Mouse (Mus musculus): ENCODE measurements around the gene Nup85.

Gene Nup85

DNA sequence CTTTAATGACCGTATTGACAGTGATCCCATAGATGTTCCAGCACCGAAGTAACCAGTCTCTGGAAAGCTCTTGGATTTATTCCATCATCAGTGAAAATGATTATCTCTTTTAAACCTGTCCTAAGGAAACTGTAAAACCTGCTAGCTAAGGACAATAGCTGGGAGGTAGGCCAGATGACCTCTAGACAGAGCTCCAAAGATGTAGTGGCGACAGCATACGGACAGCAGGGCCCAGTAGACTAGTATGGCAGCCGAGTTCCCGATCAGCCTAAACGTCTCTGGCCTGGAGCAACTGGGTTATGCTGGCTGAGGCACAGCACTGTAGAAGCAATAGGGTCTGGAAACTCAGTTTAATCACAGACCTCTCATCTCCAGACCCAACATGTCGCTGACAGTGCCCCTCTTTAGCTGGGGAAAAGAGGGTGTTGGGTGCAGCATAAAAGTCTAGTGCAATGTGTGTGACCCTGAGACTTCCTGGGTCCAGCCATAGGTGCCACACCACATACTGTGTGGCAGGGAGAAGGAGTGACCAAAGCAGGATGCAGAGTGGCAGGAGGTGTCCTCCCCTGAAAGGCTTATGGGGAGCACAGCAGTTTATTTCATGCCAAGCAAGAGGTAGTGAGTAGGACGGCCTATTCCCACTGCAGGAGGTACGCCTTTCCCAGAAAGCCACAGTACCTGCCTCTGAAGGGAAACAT, 20.3 kb downstream of the Nup85 start:
- DNase-seq, result no peak

DNA sequence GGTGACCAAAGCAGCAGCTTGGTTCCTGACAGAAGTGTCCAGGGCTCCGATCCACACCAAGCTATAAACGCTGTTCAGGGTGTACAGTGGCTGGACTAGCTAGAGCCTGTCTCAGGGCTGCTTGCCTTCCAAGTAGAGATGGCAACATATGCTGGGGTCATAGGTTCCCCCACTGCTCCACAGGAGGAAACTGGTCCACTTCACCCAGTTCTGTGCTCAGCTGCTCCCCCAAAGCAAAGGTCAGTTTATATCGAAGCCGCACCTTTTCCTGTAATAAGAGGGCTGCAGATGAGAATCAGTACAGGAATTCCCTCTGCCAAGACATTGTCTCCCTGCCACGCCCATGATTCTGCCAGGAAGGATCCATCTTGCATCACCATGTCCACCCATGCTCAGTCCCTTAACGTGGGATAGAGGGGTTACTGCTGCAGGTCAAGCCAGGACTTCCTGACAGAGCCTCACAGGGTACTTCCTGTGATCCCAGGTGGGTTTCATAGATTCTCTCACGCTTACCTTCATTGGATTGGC, 21.4 kb downstream of the Nup85 start:
- DNase-seq, result no peak

DNA sequence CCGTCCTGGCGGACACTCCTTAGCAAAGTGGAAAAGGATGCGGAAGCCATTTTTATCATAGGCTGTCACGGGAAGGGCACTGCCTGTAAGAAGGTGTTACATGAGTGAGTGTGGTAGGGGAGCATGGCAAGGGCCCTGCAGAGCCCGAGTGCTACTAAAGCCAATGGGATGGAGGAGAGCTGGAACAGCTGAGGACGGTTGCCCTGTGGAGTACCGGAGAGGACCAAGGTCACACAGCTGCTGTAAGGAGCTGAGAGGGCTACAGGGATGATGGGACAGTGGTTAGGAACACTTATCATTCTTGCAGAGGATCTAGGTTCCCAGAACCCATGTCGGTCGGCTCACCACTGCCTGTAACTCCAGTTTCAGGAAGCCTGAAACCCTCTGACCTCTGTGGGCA, 22.2 kb downstream of the Nup85 start:
- no peak for DNase-seq

DNA sequence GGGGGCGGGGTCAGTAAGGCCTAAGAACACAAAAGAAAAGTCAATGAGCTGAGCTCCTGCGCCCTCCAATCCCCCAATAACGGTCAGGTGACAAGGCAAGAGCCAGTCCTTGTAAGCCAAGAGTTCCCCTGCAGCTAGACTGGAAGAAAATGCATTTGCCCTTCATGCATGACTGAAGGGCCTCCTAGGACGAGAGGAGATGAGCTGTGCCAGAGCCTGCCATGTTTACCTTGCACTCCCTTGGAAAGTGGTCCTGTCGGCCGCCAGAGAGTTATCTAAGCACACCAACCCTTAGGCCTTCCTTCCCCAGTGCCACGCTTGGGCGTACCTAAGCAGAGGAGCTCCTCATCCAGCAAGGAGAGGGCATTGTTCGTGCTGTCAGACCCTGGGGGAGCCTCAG, 23.8 kb downstream of the Nup85 start:
- no peak for DNase-seq

DNA sequence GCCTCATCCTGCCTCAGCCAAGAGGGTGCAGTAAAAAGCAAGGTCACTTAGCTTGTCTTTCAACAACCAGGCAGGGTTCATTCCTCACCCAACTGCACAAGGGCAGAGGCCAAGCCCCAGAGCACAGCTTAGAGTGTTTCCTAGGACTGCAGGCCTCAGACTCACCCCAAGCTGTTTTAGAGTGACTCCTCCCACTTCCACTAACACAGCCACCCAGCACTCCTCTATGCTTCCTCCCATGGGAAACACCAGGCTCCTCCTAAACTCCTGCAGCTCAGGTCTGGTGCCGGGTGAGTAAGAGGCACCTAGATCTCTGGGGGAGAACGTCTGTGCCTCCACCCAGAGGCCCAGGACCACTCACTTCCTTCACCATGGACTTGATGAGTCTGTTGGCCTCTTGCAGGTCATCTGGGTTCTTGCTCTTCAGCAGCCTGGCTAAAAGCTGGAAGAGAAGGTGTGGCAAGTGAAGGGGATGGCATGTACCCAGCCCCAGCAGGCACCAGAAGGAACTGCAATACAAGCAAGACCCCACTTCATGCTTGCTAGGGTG, 26.4 kb downstream of the Nup85 start:
- no peak for DNase-seq

DNA sequence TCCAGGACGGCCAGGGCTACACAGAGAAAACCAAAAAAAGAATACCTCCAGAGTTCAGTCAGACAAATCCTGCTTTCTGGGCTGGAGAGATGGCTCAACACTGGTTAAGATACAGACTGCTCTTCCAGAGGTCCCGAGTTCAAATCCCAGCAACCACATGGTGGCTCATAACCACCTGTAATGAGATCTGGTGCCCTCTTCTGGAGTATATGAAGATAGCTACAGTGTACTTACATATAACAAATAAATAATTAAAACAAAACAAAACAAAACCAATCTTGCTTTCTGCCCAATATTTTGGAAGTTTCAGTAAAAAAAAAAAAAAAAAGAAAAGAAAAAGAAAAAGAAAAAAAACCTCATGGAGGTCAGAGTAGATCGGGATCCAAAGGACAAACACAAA, 31.0 kb downstream of the Nup85 start:
- no peak for DNase-seq

DNA sequence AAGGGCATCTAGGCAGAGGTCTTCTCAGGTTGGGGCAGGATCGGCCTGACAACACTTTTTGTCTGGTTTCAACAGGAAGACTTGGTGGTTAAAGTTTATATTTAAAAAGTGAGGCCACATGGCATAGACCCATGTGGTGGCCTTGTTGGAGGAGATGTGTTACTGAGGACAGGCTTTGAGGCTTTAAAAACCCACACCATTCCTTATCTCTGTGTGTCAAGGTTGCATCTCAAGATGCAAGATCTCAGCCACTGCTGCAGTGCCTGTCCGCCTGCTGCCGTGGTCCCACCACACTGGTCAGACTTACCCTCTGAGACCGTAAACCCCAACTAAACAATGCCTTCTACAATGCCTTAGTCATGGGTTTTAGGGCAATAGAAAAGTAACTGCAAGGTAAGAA, 34.1 kb downstream of the Nup85 start:
- no peak for DNase-seq

DNA sequence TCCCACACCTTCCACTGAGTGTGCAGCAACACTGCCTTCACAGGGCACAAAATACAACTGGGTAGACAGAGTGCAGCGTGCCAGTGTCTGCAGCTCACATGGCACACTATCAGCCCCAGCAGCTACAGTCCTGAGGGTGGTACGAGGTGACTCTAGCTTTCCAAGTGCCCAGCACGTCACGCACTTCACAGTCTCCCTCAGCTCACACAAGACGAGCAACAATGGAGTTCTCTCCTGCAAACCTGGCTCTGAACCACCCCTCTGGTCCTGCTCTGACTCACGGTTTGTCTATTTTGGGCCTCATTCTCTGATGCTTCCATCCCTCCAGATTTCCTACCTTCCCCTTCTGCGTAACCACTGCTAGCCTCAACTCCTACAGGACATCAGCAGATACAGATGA, 35.5 kb downstream of the Nup85 start:
- DNase-seq, result no peak

DNA sequence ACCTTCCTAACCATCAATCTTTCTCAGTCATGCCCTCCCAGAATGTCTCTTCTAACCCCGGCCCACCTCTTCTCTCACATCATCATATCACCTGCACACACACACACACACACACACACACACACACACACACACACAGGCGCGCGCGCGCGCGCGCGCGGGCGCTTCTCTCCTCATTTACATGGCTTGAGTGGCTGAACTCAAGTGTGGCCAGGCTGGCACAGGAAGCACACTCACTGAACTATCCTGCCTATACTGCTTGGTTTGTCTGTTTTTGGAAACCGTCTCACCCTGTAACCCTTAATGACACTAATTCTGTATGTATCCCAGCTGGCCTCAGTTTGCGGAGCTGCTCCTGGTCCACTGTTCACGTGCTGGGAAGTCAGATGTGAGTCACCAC, 36.5 kb downstream of the Nup85 start:
- no peak for DNase-seq

DNA sequence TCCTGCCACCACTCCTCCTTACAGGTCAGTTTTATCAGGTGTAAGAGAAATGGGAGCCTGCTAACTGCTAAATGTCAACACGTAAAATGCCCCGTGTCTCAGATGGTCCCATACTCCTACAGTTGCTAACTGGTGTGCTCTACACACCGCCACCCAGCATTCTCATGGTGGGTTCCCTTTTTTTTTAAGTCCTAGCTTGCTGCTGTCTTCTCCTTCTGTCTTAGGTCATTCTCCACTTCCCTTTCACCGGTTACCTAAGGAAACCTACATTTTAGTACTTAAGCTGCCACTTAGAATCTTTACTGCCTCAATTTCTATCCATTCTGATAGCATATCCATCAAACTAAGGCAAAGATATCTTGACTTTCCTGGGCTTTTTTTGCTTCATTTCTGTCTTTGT, 36.9 kb downstream of the Nup85 start:
- DNase-seq, result no peak

DNA sequence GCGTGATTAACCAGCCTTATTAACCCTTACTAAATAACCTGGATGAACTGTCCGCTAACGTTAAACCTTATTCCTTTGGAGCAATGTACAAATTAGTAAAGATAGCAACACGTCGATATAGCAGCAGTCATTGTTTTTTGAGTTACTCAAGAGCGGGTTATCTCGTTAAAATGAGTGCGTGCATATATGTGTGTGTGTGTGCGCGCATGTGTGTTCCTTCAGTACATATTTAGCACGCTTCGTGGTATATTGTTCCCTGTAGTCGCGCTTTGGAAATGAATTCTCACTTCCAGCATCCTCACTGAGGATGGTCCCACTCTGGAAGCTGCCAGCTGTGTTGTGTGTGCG, 38.9 kb downstream of the Nup85 start:
- no peak for DNase-seq

DNA sequence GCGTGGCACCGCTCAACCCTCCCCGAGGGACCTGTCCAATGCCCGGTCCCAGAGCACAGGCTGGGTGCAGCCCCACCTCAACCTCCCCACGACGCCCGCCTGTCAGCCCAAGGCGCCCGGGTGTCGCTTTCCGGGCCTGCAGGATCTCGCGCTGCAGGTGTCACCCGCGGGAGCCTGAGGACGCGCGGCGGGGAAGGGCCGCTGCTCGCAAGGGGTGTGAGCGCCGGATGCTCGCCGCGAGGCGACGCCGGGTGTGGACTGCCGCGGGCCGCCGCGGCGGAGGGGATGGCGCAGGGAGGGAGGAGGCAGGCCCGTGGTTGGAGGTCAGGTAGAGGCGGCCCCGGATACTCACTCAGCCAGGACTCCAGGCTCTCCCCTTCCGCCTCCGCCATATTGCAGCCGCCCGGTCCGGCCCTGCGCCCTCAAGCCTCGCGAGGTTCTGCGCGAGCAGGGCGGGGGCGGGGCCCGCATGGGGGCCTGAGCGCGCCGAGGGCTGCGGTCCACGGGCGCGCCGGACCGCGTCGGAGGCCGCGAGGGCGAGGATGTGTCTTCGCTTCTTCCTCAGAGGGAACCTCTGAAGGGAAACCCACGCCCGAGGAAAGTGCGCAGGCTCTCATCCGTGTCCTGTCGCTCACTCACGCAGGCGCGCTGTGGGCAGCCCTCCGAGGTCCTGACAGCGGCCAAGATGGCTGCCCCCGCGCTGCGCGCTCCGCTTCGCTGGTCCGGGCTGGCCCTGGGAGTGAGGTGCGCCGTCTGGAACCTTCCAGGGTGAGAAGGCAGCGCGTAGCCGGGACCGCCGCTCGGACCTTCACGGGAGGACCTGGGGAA, 39.5 kb downstream of the Nup85 start, which contains the start of the genes Mrps7 and Gga3:
Gene Mrps7 (plus strand): TSS at position 450 of the 828 bp plus-strand sequence.
Gene Gga3 (minus strand): TSS at position 576 of the 828 bp plus-strand sequence.
- DNase-seq, result peak; percentile 87

DNA sequence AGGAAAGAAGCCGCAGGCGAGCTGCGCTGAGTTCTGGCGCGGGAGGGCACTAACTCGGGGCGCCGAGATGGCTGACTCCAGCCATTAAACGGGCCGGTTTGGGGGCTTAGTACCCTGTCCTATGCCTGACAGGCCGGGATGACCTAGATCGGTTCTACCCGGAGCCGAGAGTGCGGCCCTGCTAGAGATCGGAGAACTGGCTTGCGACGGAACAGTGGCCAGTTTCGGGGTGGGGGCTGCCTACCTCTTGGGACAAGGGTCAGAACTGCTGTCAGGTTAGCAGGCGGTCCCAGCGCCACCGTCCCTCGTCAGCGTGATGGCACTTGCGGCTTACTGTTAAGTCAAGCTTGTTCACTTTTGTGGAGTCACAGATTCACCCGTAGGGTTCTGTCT, 40.1 kb downstream of the Nup85 start:
- DNase-seq, result no peak

DNA sequence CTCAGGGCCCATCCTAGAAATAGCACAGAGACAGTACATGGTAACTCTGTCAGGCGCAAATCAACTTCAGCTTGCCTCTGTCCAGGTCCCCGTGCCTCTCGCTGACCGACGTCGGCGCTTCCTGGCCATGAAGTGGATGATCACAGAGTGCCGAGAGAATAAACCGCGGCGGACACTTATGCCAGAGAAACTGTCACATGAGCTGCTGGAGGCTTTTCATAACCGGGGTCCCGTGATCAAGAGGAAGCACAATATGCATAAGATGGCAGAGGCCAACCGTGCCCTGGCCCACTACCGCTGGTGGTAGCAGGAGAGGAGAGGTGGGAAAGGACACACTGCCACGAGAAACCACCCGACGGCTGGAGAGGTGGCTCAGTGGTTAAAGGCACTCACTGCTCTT, 42.5 kb downstream of the Nup85 start:
- DNase-seq, result peak; percentile 31

DNA sequence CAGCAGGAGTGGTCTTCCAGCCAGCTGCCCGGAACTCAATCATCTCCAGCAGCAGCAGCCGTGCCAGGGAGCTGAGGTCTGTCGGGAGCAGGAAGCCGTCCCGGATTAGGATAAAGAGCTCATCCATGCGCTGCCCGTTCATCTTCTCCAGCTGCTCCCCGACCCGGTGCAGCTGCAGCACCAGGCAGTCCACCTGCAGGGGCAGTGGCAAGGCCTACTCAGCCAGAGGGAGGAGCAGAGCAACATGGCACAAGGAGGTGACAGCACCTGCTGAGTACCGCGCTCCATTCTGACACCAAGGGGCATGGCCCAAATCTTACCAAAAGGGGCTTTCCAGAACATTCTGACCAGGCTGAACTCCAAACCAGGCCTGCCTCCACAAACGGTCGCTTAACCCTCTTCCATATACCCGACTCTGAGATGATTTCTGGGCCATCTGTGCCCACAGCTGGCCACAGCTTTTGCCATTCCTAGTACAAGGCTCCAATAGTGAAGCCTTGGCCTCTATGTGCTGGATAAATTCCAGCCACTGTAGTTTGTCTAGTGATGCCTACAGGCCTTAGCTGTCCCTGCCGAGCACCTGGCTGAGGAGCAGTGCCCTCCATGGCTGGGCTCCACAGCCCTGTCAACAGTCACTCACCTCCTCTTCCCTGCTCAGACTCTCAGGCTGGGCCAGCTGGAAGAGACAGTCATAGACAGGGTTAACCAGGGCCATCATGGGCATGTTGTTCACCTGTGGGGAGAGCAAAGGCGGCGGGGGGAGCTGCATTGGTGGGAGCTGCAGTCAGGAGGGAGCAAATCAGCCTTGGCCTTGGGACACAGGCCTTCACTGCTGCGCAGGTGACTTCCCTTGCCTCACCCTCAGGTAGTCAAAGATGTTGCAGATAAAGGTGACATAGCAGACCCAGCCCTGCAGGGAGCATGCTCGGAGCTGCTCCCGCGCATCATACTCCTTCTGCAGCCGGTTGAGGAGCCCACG, 44.5 kb downstream of the Nup85 start:
- DNase-seq, result peak; percentile 43

DNA sequence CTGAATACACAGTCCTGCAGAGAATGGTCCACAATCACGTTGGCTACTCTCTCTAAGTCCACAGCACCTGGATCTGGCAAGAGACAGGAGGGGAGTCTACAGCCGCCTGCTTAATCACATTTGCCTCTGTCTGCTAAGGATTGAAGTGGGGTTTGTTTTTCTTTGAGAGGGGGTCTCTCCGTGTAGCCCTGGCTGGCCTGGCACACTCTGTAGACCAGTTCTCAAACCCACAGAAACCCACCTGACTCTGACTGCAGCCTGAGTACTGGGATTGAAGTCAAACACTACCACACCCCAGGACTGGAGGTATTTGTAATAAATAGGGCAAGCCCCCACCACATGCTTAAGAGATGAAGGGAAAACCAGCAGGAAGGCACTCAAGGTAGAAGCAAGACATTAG, 45.3 kb downstream of the Nup85 start:
- DNase-seq, result peak; percentile 34

DNA sequence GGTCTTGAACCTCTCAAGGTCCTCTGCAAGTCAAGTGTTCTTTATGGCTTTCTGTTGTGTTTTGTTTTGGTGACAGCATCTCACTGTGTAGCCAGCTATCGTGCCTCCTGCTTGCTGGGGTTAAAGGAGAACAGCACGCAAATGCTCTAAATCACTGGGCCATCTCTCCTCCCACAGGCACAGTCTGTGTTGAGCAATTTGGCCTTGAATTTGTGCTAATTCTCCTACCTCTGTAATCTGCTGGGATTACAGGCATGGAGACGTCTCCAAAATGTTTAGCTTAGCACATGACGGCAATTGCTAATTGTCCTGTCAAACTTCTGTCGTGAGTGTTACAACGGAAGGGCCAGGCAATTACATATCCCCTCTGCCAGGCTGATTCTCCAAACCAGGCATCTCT, 46.9 kb downstream of the Nup85 start:
- DNase-seq, result no peak

DNA sequence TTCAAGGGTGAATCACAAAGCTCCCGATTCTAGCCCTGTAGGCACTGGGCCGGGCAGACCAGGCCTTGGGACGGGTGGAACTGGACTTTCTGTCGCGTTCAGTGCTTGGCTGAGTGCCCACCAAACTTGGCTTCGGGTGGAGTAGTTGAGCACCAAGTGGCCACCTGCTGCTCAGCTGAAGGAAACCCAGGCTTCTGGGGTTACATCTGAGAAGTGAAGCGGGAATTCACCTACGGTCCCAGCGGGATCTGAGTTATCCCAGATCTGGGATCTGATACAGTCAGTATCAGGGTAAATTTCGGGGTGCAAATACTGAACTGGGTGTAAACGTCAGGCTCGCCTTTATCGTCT, 47.8 kb downstream of the Nup85 start:
- peak; percentile 80 for DNase-seq

DNA sequence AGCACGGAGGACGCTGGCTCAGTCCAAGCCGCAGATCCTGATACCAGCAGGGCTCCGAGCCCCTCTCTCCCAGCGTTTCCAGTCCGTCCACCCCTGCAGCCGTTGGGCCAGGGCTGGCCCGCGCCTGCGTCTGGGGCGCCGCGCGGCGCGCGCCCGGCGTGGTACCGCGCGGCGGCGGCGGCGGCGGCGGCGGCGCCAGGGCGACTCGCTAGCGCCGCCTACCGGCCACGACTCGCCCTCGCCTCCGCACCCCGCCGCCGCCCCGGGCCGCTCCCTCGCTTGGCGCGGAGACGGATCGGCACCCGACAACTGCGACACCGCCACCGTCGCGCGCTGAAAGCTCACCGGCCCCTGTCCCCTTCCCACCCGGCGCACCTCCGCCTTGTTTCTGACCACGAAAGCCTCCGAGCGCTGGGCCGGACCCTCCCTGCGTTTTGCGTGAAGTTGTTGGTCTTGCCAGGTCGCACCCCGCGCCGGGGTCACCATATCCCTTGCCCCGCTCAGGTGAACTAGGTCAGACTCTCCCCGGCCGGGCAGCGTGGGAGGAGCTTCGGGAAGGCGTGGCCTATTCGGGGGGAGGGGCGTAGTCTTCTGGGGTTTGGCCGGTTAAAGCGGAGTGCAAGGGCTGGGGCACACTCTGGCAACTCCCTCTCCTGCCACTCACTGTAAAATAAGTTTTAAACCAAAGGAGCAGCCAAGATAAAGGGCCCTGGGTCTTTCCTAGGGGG, 48.3 kb downstream of the Nup85 start, which contains the start of gene Mif4gd:
Gene Mif4gd (minus strand): TSS at position 560 of the 728 bp plus-strand sequence.
- DNase-seq, result peak; percentile 95

DNA sequence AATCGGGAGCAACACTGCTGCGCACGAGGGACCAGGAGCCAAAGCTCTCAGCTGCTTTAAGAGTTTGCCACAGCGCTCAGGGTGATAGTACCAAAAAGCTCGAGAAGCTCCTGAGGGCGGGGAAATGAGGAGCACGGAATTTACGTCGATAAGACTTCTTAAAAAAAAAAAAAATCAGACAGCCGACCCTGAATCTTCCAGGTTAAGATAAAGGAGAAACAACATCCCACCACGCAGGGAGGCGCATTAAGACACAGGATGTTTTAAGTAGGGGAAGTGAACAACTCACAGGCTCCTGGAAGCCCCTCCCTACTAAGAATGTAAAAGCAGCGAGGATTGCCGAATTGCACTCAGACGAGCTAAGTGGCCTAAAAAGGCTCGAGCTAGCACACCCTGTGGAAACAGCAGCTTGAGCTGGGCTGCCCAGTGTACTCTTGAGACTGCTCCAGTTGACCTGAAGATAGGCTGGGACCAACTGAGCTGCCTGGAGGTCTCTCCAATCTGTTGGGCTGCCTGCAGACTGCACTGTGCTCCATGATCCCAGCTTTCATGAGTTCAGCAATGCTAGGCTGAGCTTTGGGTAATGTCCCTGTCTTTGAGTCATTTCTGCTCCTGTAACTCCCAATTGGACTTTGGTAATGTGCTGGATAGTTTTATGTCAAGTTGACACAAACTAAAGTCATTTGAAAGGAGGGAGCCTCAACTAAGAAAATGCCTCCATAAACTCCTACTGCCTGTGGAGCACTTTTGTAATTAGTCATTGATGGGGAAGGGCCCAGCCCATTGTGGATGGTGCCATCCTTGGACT, 49.1 kb downstream of the Nup85 start:
- DNase-seq, result peak; percentile 42

All from cerebellum, adult 9-10 months (tissue).